Mouse (Mus musculus): ENCODE results near the gene Acap2. TPM values are rescaled to one million over a fixed set of nuclear protein-coding genes. Genes with fewer than 3 reads are reported as not detected.

Gene Acap2
- polyA plus RNA-seq, 1 experiment from 2014 or later, result 17.7 TPM

- 58% methylated on average over 1 of the region's 1 CpGs for WGBS
- no peaks in the 10 kb centered on the region for H3K27me3 ChIP-seq (replicated peaks)
- H3K27ac ChIP-seq, result no peak overlapping the region
- no peak overlapping the region for H3K9ac ChIP-seq
- no peak for ATAC-seq (ENCODE audit: insufficient read depth, low FRiP score, low read depth)
- H3K4me3 ChIP-seq (replicated peaks), result no peak overlapping the region
- H3K4me2 ChIP-seq, result no peak overlapping the region
- no peaks in the 10 kb centered on the region for H3K9me3 ChIP-seq
- 0 out of 2 replicates have a peak, but pooled peaks cover 7% of the 10 kb centered on the region for H3K4me1 ChIP-seq
- no peaks in the 10 kb centered on the region for H3K36me3 ChIP-seq
Measured at GRCm38 (mm10) chr16:31204216-31204615, 3.2 kb upstream of the Acap2 start.

- H3K9me3 ChIP-seq, result no peaks in the 10 kb centered on the region
- H3K36me3 ChIP-seq, result no peaks in the 10 kb centered on the region
- peak overlapping the region; percentile 80; the same call in 1 of the 2 replicates for H3K27ac ChIP-seq
- 57% methylated on average over 2 of the region's 2 CpGs for WGBS
- H3K27me3 ChIP-seq (replicated peaks), result no peaks in the 10 kb centered on the region
- no peak for ATAC-seq (ENCODE audit: insufficient read depth, low FRiP score, low read depth)
- H3K4me2 ChIP-seq, result peak overlapping the region; percentile 51
- H3K9ac ChIP-seq, result no peak overlapping the region
- peaks cover 12% of the 10 kb centered on the region; the same call in 1 of the 2 replicates for H3K4me1 ChIP-seq
- no peak overlapping the region; the same call in 1 of the 2 replicates for H3K4me3 ChIP-seq (replicated peaks)
Measured at GRCm38 (mm10) chr16:31201704-31202103, 659 bp upstream of the Acap2 start.

- under 1% methylated on average over 56 of the region's 56 CpGs for whole genome bisulfite sequencing
- Histone ChIP-seq H3K9ac (peak overlapping the region; percentile 73), H3K4me1 (peaks cover 14% of the 10 kb centered on the region; the same call in 1 of the 2 replicates), H3K36me3 (no peaks in the 10 kb centered on the region), H3K4me2 (peak overlapping the region; percentile 74), H3K27ac (peak overlapping the region; percentile 90), H3K9me3 (no peaks in the 10 kb centered on the region), H3K27me3 (replicated peaks) (no peaks in the 10 kb centered on the region), H3K4me3 (replicated peaks) (peak overlapping the region; percentile 88)
- peak; percentile 4; the same call in 1 of the 2 replicates for ATAC-seq (ENCODE audit: insufficient read depth, low FRiP score, low read depth)
Measured at GRCm38 (mm10) chr16:31199926-31200789, 887 bp downstream of the Acap2 start.

GRCm38 (mm10) chr16:31199591-31199925, 1.5 kb downstream of the Acap2 start:
- peak overlapping the region; percentile 90 for H3K27ac ChIP-seq
- 11% methylated on average over 14 of the region's 14 CpGs for WGBS
- H3K9ac ChIP-seq, result peak overlapping the region; percentile 73; the same call in 1 of the 2 replicates
- peaks cover 20% of the 10 kb centered on the region; the same call in 1 of the 2 replicates for H3K4me1 ChIP-seq
- ATAC-seq (ENCODE audit: insufficient read depth, low FRiP score, low read depth), result no peak
- H3K36me3 ChIP-seq, result no peaks in the 10 kb centered on the region
- peak overlapping the region; percentile 74 for H3K4me2 ChIP-seq
- peak overlapping the region; percentile 88 for H3K4me3 ChIP-seq (replicated peaks)
- no peaks in the 10 kb centered on the region for H3K27me3 ChIP-seq (replicated peaks)
- H3K9me3 ChIP-seq, result no peaks in the 10 kb centered on the region

- H3K36me3 ChIP-seq, result no peaks in the 10 kb centered on the region
- H3K9ac ChIP-seq, result no peak overlapping the region
- no peak overlapping the region for H3K27ac ChIP-seq
- no peak for ATAC-seq (ENCODE audit: insufficient read depth, low FRiP score, low read depth)
- WGBS, result 45% methylated on average over 3 of the region's 3 CpGs
- H3K4me1 ChIP-seq, result peaks cover 30% of the 10 kb centered on the region
- H3K27me3 ChIP-seq (replicated peaks), result no peaks in the 10 kb centered on the region
- H3K4me3 ChIP-seq (replicated peaks), result no peak overlapping the region
- H3K4me2 ChIP-seq, result no peak overlapping the region
- H3K9me3 ChIP-seq, result no peaks in the 10 kb centered on the region
Measured at GRCm38 (mm10) chr16:31196971-31197370, 4.1 kb downstream of the Acap2 start.

- Histone ChIP-seq H3K4me3 (replicated peaks) (no peak overlapping the region), H3K27ac (peak overlapping the region; percentile 61; the same call in 1 of the 2 replicates), H3K4me2 (no peak overlapping the region), H3K9me3 (no peaks in the 10 kb centered on the region), H3K27me3 (replicated peaks) (no peaks in the 10 kb centered on the region), H3K36me3 (no peaks in the 10 kb centered on the region), H3K4me1 (peaks cover 21% of the 10 kb centered on the region), H3K9ac (no peak overlapping the region)
- 63% methylated on average over 3 of the region's 3 CpGs for WGBS
- no peak for ATAC-seq (ENCODE audit: insufficient read depth, low FRiP score, low read depth)
Measured at GRCm38 (mm10) chr16:31192526-31192925, 8.5 kb downstream of the Acap2 start.

GRCm38 (mm10) chr16:31191818-31192217, 9.2 kb downstream of the Acap2 start:
- Histone ChIP-seq H3K27ac (peak overlapping the region; percentile 61), H3K36me3 (no peaks in the 10 kb centered on the region), H3K4me3 (replicated peaks) (no peak overlapping the region), H3K4me2 (0 out of 2 replicates have a peak overlapping the region, but pooled peaks have one; percentile 4), H3K9ac (no peak overlapping the region), H3K27me3 (replicated peaks) (no peaks in the 10 kb centered on the region), H3K4me1 (peaks cover 26% of the 10 kb centered on the region), H3K9me3 (no peaks in the 10 kb centered on the region)
- WGBS, result 33% methylated on average over 6 of the region's 6 CpGs
- no peak; the same call in 1 of the 2 replicates for ATAC-seq (ENCODE audit: insufficient read depth, low FRiP score, low read depth)

GRCm38 (mm10) chr16:31190426-31190825, 10.6 kb downstream of the Acap2 start:
- H3K9ac ChIP-seq, result no peak overlapping the region
- no peaks in the 10 kb centered on the region for H3K9me3 ChIP-seq
- H3K4me2 ChIP-seq, result no peak overlapping the region
- ATAC-seq (ENCODE audit: insufficient read depth, low FRiP score, low read depth), result no peak
- no peaks in the 10 kb centered on the region for H3K36me3 ChIP-seq
- peaks cover 30% of the 10 kb centered on the region for H3K4me1 ChIP-seq
- no peaks in the 10 kb centered on the region for H3K27me3 ChIP-seq (replicated peaks)
- no peak overlapping the region for H3K4me3 ChIP-seq (replicated peaks)
- no peak overlapping the region for H3K27ac ChIP-seq
- WGBS, result 83% methylated on average over 8 of the region's 8 CpGs

- WGBS, result 84% methylated on average over 5 of the region's 5 CpGs
- peaks cover 21% of the 10 kb centered on the region for H3K4me1 ChIP-seq
Measured at GRCm38 (mm10) chr16:31189291-31189690, 11.8 kb downstream of the Acap2 start.

GRCm38 (mm10) chr16:31188799-31189198, 12.2 kb downstream of the Acap2 start:
- peaks cover 21% of the 10 kb centered on the region for H3K4me1 ChIP-seq

More at GRCm38 (mm10) chr16:31189291-31189690, 11.8 kb downstream of the Acap2 start:
- Histone ChIP-seq H3K4me3 (replicated peaks) (no peak overlapping the region), H3K27ac (no peak overlapping the region), H3K27me3 (replicated peaks) (no peaks in the 10 kb centered on the region), H3K9me3 (no peaks in the 10 kb centered on the region), H3K4me2 (no peak overlapping the region), H3K36me3 (no peaks in the 10 kb centered on the region), H3K9ac (no peak overlapping the region)
- no peak for ATAC-seq (ENCODE audit: insufficient read depth, low FRiP score, low read depth)

GRCm38 (mm10) chr16:31188270-31188669, 12.8 kb downstream of the Acap2 start:
- no peak overlapping the region for H3K4me2 ChIP-seq
- no peaks in the 10 kb centered on the region for H3K9me3 ChIP-seq
- H3K4me1 ChIP-seq, result peaks cover 21% of the 10 kb centered on the region
- ATAC-seq (ENCODE audit: insufficient read depth, low FRiP score, low read depth), result no peak
- H3K27me3 ChIP-seq (replicated peaks), result no peaks in the 10 kb centered on the region
- H3K27ac ChIP-seq, result no peak overlapping the region
- H3K36me3 ChIP-seq, result no peaks in the 10 kb centered on the region
- 64% methylated on average over 6 of the region's 6 CpGs for WGBS
- H3K4me3 ChIP-seq (replicated peaks), result no peak overlapping the region
- H3K9ac ChIP-seq, result no peak overlapping the region

More at GRCm38 (mm10) chr16:31188799-31189198, 12.2 kb downstream of the Acap2 start:
- Histone ChIP-seq H3K27me3 (replicated peaks) (no peaks in the 10 kb centered on the region), H3K27ac (no peak overlapping the region), H3K4me3 (replicated peaks) (no peak overlapping the region), H3K4me2 (no peak overlapping the region), H3K9ac (no peak overlapping the region), H3K36me3 (no peaks in the 10 kb centered on the region), H3K9me3 (no peaks in the 10 kb centered on the region)
- ATAC-seq (ENCODE audit: insufficient read depth, low FRiP score, low read depth), result no peak
- WGBS, result 64% methylated on average over 2 of the region's 2 CpGs

- H3K9me3 ChIP-seq, result no peaks in the 10 kb centered on the region
- 75% methylated on average over 1 of the region's 1 CpGs for WGBS
- H3K27me3 ChIP-seq (replicated peaks), result no peaks in the 10 kb centered on the region
- H3K4me1 ChIP-seq, result peaks cover 20% of the 10 kb centered on the region
- H3K9ac ChIP-seq, result no peak overlapping the region
- no peak overlapping the region for H3K4me2 ChIP-seq
- H3K27ac ChIP-seq, result no peak overlapping the region
- no peaks in the 10 kb centered on the region for H3K36me3 ChIP-seq
- no peak overlapping the region for H3K4me3 ChIP-seq (replicated peaks)
- ATAC-seq (ENCODE audit: insufficient read depth, low FRiP score, low read depth), result no peak
Measured at GRCm38 (mm10) chr16:31187192-31187591, 13.9 kb downstream of the Acap2 start.
